Mouse (Mus musculus) bone marrow, adult 2 months (tissue): ENCODE data around the gene Pabpc4.

Experiments
- CTCF ChIP-seq: fragments of 200-500 bp; IDR thresholded peaks from 2 replicates; pipeline ENCODE4 v1.5.1; 2011; ENCODE audit warnings: low read length, control low read depth; ENCODE audit not compliant: control insufficient read depth, insufficient read depth
- POLR2A ChIP-seq: fragments of 200-500 bp; IDR thresholded peaks from 2 replicates; pipeline ENCODE4 v1.6.1; 2011; ENCODE audit warnings: low read depth, mild to moderate bottlenecking, control low read depth, low read length, borderline replicate concordance; ENCODE audit not compliant: control insufficient read depth

DNA sequence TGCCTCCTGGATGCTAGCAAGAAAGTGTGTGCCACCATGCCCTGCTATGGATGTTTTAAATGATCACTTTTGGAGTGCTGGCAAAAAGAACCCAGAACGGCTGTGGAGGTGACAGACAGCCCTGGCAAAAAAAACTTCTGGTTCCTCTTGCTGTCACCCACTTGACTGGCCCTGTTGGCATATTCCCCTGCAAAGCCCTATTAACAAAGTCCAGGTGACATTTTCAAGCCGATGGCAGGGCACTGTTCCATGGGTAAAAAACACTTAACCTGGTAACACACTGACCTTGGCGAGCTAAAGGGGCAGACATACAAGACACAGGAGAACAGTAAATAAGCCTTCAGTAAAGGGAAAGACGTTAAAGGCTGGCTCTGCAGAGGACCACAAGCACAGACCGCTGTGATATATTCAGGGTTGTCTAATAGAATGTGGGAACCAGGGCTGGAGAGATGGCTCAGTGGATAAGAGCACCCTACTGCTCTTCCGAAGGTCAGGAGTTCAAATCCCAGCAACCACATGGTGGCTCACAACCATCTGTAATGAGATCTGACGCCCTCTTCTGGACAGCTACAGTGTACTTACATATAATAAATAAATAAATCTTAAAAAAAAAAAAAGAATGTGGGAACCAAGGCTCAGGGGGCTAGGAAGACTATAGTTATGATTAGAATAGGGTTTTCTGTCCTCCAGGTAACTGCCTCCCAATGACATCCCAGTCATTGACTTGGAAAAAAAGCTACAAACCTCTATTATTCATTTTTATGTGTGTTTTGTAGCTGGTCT lies 31.7 kb downstream of the Pabpc4 start:
- TF ChIP-seq POLR2A (no peak), CTCF (no peak)
